Mouse (Mus musculus) liver, postnatal 0 days (tissue): ENCODE results near the gene Gpbp1. TPM values are rescaled to one million over a fixed set of nuclear protein-coding genes. Genes with fewer than 3 reads are reported as not detected.
A peak's percentile ranks its signal among the peaks of the same experiment; 100 is the strongest.

Source experiments
- ATAC-seq: fragments of 200-750 bp; cut with Nextera tagmentation; 2 replicates; pipeline ENCODE4 v1.8.0; 2017; ENCODE audit warnings: mild to moderate bottlenecking, moderate library complexity
- DNase-seq: peaks from one replicate; pipeline ENCODE4 v3.0.0-alpha.2; 2016
- H3K27ac ChIP-seq: fragments of 300-500 bp; sonication (generic); 2 replicates; pipeline ENCODE4 v1.5.1; 2014; ENCODE audit warnings: antibody characterized with exemption, moderate library complexity, mild to moderate bottlenecking, low read depth
- H3K27me3 ChIP-seq: fragments of 300-500 bp; sonication (generic); 2 replicates; pipeline ENCODE4 v1.6.1; 2014; ENCODE audit warnings: low read length, control low read depth, mixed read lengths; ENCODE audit not compliant: insufficient read depth
- H3K36me3 ChIP-seq: fragments of 300-500 bp; sonication (generic); replicated peaks from 2 replicates; pipeline ENCODE4 v1.6.1; 2014; ENCODE audit warnings: mild to moderate bottlenecking, control low read depth, low read length, moderate library complexity, mixed read lengths; ENCODE audit not compliant: insufficient read depth
- H3K4me1 ChIP-seq: fragments of 300-500 bp; sonication (generic); 2 replicates; pipeline ENCODE4 v1.6.1; 2014; ENCODE audit warnings: antibody characterized with exemption, mild to moderate bottlenecking, control low read depth; ENCODE audit not compliant: insufficient read depth
- H3K4me2 ChIP-seq: fragments of 300-500 bp; sonication (generic); 2 replicates; pipeline ENCODE4 v1.6.1; 2014; ENCODE audit warnings: low read depth, mild to moderate bottlenecking, low read length, moderate library complexity, mixed read lengths
- H3K4me3 ChIP-seq: fragments of 300-500 bp; sonication (generic); 2 replicates; pipeline ENCODE4 v1.5.1; 2014; ENCODE audit warnings: low read depth, low read length
- H3K9ac ChIP-seq: fragments of 300-500 bp; sonication (generic); replicated peaks from 2 replicates; pipeline ENCODE4 v1.6.1; 2014; ENCODE audit warnings: mild to moderate bottlenecking, moderate library complexity
- H3K9me3 ChIP-seq: fragments of 300-500 bp; sonication (generic); 2 replicates; pipeline ENCODE4 v1.6.1; 2016; ENCODE audit warnings: mild to moderate bottlenecking, control low read depth, low read length, mixed read lengths
- CTCF ChIP-seq: sonication (generic); IDR thresholded peaks from 2 replicates; pipeline ENCODE4 v1.5.1; 2016; ENCODE audit warnings: antibody characterized with exemption, low read depth
- EP300 ChIP-seq: IDR thresholded peaks from 2 replicates; pipeline ENCODE4 v1.6.1; 2016; ENCODE audit warnings: antibody characterized with exemption, low read depth, mild to moderate bottlenecking
- WGBS: fragments of 180-500 bp; shearing (Covaris S2); extraction: QIAGEN DNeasy Blood & Tissue Kit; methylation state at CpG from one replicate; pipeline ENCODE4 v1.1.7; 2014; ENCODE audit not compliant: insufficient replicate concordance; 5-methylcytosine and 5-hydroxymethylcytosine counted together
- polyA plus RNA-seq: library from polyadenylated mRNA; unstranded; fragments of >200 nt; fragmentation: Nextera tagmentation; extraction: Ambion mirVana; gene quantifications from 2 replicates; pipeline ENCODE4 v1.2.1, GENCODE M21; 2015

Gene Gpbp1
- polyA plus RNA-seq = 24.8 and 25.2 TPM in 2 replicates

- Histone ChIP-seq H3K27ac (peak within 1 kb of the TSS; percentile 99), H3K27me3 (peaks cover 8% of the 10 kb centered on the region; the same call in 1 of the 2 replicates), H3K4me3 (peak within 1 kb of the TSS; percentile 89), H3K9ac (peak within 1 kb of the TSS; percentile 98), H3K4me1 (peaks cover 9% of the 10 kb centered on the region), H3K4me2 (peak within 1 kb of the TSS; percentile 80), H3K36me3 (no peaks in the 10 kb centered on the region; the same call in 1 of the 2 replicates), H3K9me3 (no peaks in the 10 kb centered on the region)
- WGBS = under 1% methylated on average over 90 of the region's 109 CpGs
- TF ChIP-seq CTCF (no peak), EP300 (peak; percentile 83; the same call in 1 of the 2 replicates)
- DNase-seq (peak; percentile 100), ATAC-seq (peak; percentile 92)
Measured at GRCm38 (mm10) chr13:111489802-111490723, at the start of gene Gpbp1. TSS of gene Gpbp1 (minus strand) at chr13:111490111.

- no peak overlapping the region for H3K4me2 ChIP-seq
- H3K4me3 ChIP-seq = no peak overlapping the region
- TF ChIP-seq EP300 = no peak
- no peak for TF ChIP-seq CTCF
- H3K4me1 ChIP-seq = no peaks in the 10 kb centered on the region; the same call in 1 of the 2 replicates
- WGBS = 85% methylated on average over 9 of the region's 9 CpGs
- H3K27me3 ChIP-seq = no peaks in the 10 kb centered on the region
- no peaks in the 10 kb centered on the region for H3K36me3 ChIP-seq
- no peak overlapping the region for H3K27ac ChIP-seq
- no peak for DNase-seq
- no peaks in the 10 kb centered on the region for H3K9me3 ChIP-seq
- ATAC-seq = no peak
- H3K9ac ChIP-seq = no peak overlapping the region
Measured at GRCm38 (mm10) chr13:111537718-111538117, 47.8 kb upstream of the Gpbp1 start.

GRCm38 (mm10) chr13:111536207-111536887, 46.4 kb upstream of the Gpbp1 start:
- no peak for DNase-seq
- H3K4me3 ChIP-seq = no peak overlapping the region
- no peaks in the 10 kb centered on the region for H3K4me1 ChIP-seq
- no peaks in the 10 kb centered on the region for H3K27me3 ChIP-seq
- peak; percentile 44 for TF ChIP-seq CTCF
- TF ChIP-seq EP300 = no peak
- no peak overlapping the region for H3K9ac ChIP-seq
- WGBS = 61% methylated on average over 6 of the region's 6 CpGs
- H3K4me2 ChIP-seq = no peak overlapping the region
- no peaks in the 10 kb centered on the region for H3K9me3 ChIP-seq
- ATAC-seq = no peak
- no peak overlapping the region for H3K27ac ChIP-seq
- no peaks in the 10 kb centered on the region for H3K36me3 ChIP-seq

GRCm38 (mm10) chr13:111534131-111534530, 44.2 kb upstream of the Gpbp1 start:
- 64% methylated on average over 6 of the region's 6 CpGs for WGBS
- Histone ChIP-seq H3K4me2 (no peak overlapping the region), H3K4me1 (no peaks in the 10 kb centered on the region), H3K9ac (no peak overlapping the region), H3K36me3 (no peaks in the 10 kb centered on the region), H3K4me3 (no peak overlapping the region), H3K9me3 (no peaks in the 10 kb centered on the region), H3K27ac (no peak overlapping the region), H3K27me3 (no peaks in the 10 kb centered on the region)
- TF ChIP-seq EP300 = no peak
- TF ChIP-seq CTCF = peak; percentile 67
- ATAC-seq = no peak
- peak; percentile 42 for DNase-seq

GRCm38 (mm10) chr13:111532178-111532948, 42.5 kb upstream of the Gpbp1 start:
- H3K9ac ChIP-seq = no peak overlapping the region
- no peaks in the 10 kb centered on the region for H3K4me1 ChIP-seq
- no peak overlapping the region for H3K4me2 ChIP-seq
- TF ChIP-seq EP300 (no peak), CTCF (peak; percentile 68)
- no peaks in the 10 kb centered on the region for H3K9me3 ChIP-seq
- no peak overlapping the region for H3K27ac ChIP-seq
- H3K4me3 ChIP-seq = no peak overlapping the region
- no peaks in the 10 kb centered on the region for H3K36me3 ChIP-seq
- ATAC-seq (no peak), DNase-seq (peak; percentile 27)
- 83% methylated on average over 16 of the region's 16 CpGs for WGBS
- H3K27me3 ChIP-seq = no peaks in the 10 kb centered on the region
